Mouse (Mus musculus) midbrain, embryonic 11.5 days (tissue): ENCODE data around the gene Lancl3. TPM values are rescaled to one million over a fixed set of nuclear protein-coding genes. Genes with fewer than 3 reads are reported as not detected.

Experiments
- ATAC-seq: fragments of 200-750 bp; cut with Nextera tagmentation; 2 replicates; pipeline ENCODE4 v1.8.0; 2017; ENCODE audit warnings: moderate TSS enrichment, moderate library complexity; ENCODE audit not compliant: low FRiP score
- DNase-seq: peaks from one replicate; pipeline ENCODE4 v3.0.0; 2015; ENCODE audit warnings: low spot score; ENCODE audit errors: missing footprints
- H3K27ac ChIP-seq: fragments of 300-500 bp; sonication (generic); 2 replicates; pipeline ENCODE4 v1.5.1; 2014; ENCODE audit warnings: low read depth, low read length
- H3K27me3 ChIP-seq: fragments of 300-500 bp; sonication (generic); 2 replicates; pipeline ENCODE4 v1.6.1; 2014; ENCODE audit warnings: mild to moderate bottlenecking, low read length, moderate library complexity, mixed read lengths; ENCODE audit not compliant: control insufficient read depth, insufficient read depth
- H3K36me3 ChIP-seq: fragments of 300-500 bp; sonication (generic); 2 replicates; pipeline ENCODE4 v1.6.1; 2014; ENCODE audit warnings: mild to moderate bottlenecking, low read length, moderate library complexity, mixed read lengths; ENCODE audit not compliant: control insufficient read depth, insufficient read depth
- H3K4me1 ChIP-seq: fragments of 300-500 bp; sonication (generic); 2 replicates; pipeline ENCODE4 v1.6.1; 2014; ENCODE audit warnings: low read length; ENCODE audit not compliant: control insufficient read depth, insufficient read depth
- H3K4me2 ChIP-seq: fragments of 300-500 bp; sonication (generic); 2 replicates; pipeline ENCODE4 v1.6.1; 2014; ENCODE audit warnings: mild to moderate bottlenecking, moderate library complexity
- H3K4me3 ChIP-seq: fragments of 300-500 bp; sonication (generic); 2 replicates; pipeline ENCODE4 v1.5.1; 2014; ENCODE audit warnings: low read depth, low read length
- H3K9ac ChIP-seq: fragments of 300-500 bp; sonication (generic); 2 replicates; pipeline ENCODE4 v1.6.1; 2014; ENCODE audit warnings: low read length
- H3K9me3 ChIP-seq: fragments of 300-500 bp; sonication (generic); 2 replicates; pipeline ENCODE4 v1.6.1; 2016; ENCODE audit warnings: low read length; ENCODE audit not compliant: control insufficient read depth
- WGBS: fragments of 180-500 bp; shearing (Covaris S2); extraction: QIAGEN DNeasy Blood & Tissue Kit; methylation state at CpG from one replicate; pipeline ENCODE4 v1.1.7; 2014; 5-methylcytosine and 5-hydroxymethylcytosine counted together
- polyA plus RNA-seq: library from polyadenylated mRNA; unstranded; fragments of >200 nt; fragmentation: Nextera tagmentation; extraction: Ambion mirVana; gene quantifications from 2 replicates; pipeline ENCODE4 v1.2.1, GENCODE M21; 2014

The Lancl3 gene
- polyA plus RNA-seq, 1 experiment from 2014 or later, result 0.66 TPM

DNA sequence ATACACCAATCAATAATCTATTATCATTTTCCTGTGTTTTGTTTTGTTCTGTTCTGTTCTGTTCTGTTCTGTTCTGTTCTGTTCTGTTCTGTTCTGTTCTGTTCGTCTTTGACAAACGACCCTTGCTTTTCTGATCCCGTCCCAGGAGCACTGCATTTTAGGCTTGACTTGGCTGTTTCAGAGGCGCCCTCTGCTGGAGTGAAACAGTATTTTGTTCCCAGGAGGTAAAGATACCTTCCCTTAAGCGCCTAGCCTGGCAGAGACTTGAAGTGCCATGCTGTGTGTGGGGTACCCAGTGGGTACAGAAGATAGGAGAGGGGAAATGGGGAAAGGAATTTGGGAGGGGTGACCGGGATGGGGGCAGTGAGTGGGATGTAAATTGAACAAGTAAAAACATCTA, 21.5 kb downstream of the Lancl3 start:
- DNase-seq (peak; percentile 85), ATAC-seq (no peak)
- Histone ChIP-seq H3K4me2 (no peak overlapping the region), H3K27ac (no peak overlapping the region), H3K36me3 (no peaks in the 10 kb centered on the region), H3K4me1 (no peaks in the 10 kb centered on the region), H3K4me3 (no peak overlapping the region), H3K9me3 (no peaks in the 10 kb centered on the region), H3K27me3 (no peaks in the 10 kb centered on the region), H3K9ac (no peak overlapping the region)
- WGBS, result 27% methylated on average over 6 of the region's 6 CpGs

DNA sequence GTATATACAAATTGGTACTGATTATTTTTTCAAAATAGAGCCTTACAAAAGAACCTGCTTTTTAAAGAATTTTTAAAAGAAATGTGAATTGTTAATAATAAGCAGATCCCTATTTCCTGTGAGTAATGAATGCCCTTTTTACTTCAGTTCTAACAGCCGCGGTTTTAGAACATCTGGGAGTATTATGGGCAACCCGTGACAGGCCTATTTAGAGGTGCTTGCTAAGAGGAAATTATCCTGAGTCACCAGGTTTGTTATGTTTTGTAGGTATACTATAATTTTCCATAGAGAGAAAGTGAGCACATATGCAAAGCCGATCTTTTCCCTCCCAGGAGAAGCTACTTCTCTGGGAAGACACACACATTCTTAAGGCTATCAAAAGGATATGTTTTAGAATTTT, 22.0 kb downstream of the Lancl3 start:
- WGBS, result 82% methylated on average over 4 of the region's 4 CpGs
- no peak overlapping the region for H3K9ac ChIP-seq
- no peak overlapping the region for H3K27ac ChIP-seq
- H3K27me3 ChIP-seq, result no peaks in the 10 kb centered on the region
- H3K9me3 ChIP-seq, result no peaks in the 10 kb centered on the region
- no peak overlapping the region for H3K4me3 ChIP-seq
- DNase-seq (no peak), ATAC-seq (no peak)
- no peaks in the 10 kb centered on the region for H3K4me1 ChIP-seq
- H3K4me2 ChIP-seq, result no peak overlapping the region
- H3K36me3 ChIP-seq, result no peaks in the 10 kb centered on the region

DNA sequence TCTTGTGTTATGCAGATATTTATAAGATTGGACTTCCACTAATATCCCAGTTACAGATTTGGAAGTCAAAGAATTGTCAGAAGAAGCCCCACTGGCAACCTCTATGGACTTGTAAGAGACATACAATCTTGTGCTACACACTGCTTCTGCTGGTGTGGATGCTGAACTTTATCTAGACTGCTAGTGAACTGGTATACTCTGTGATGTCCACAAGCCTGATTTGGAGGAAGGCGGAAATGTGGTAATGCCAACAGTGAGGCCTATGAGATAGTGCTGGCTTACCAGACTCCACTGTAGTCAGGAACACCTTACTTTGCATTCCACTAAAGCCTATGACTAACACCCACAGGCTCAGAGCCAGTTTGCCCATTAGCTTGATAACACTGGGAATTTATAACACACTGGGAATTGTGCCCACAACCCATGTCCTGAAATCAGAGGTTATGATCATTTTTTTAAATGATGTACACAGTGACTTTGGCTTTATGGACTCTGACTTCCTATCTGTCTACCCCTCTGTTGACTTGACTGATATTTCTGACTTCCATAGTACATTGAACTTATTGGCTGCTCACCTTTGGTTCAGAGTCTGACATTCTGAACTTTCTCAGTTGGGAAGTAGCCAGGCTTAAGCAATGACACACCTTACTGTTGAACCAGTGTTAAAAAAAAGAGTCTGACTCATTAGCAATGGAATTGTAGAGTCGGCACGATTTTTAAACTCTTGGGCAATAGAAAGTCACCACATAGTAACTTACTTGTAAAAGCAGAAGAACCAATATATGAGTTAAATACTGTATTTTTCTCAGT, 22.9 kb downstream of the Lancl3 start:
- no peak for DNase-seq
- no peak overlapping the region for H3K27ac ChIP-seq
- no peaks in the 10 kb centered on the region for H3K27me3 ChIP-seq
- ATAC-seq, result no peak
- H3K9ac ChIP-seq, result no peak overlapping the region
- no peak overlapping the region for H3K4me2 ChIP-seq
- no peak overlapping the region for H3K4me3 ChIP-seq
- H3K36me3 ChIP-seq, result no peaks in the 10 kb centered on the region
- 96% methylated on average over 3 of the region's 3 CpGs for WGBS
- no peaks in the 10 kb centered on the region for H3K9me3 ChIP-seq
- H3K4me1 ChIP-seq, result no peaks in the 10 kb centered on the region

DNA sequence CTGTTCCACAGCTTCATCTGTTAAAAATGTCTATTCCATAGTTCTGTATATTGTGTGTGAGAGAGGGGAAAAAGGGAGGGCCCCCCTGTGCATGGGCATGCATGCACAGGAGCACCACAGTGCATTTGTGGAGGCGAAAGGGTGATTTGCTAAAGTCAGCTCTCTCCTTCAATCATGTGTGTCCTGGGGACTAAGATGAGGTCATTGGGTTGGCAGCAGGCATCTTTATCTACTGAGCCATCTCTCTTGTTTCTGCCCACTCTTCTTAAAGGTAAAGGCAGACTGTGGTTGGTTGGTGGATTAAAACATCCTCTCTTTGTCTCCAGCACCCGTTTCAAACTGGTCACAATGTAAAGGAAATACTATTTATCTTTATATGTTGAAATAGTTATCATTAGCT, 27.4 kb downstream of the Lancl3 start:
- no peak for DNase-seq

DNA sequence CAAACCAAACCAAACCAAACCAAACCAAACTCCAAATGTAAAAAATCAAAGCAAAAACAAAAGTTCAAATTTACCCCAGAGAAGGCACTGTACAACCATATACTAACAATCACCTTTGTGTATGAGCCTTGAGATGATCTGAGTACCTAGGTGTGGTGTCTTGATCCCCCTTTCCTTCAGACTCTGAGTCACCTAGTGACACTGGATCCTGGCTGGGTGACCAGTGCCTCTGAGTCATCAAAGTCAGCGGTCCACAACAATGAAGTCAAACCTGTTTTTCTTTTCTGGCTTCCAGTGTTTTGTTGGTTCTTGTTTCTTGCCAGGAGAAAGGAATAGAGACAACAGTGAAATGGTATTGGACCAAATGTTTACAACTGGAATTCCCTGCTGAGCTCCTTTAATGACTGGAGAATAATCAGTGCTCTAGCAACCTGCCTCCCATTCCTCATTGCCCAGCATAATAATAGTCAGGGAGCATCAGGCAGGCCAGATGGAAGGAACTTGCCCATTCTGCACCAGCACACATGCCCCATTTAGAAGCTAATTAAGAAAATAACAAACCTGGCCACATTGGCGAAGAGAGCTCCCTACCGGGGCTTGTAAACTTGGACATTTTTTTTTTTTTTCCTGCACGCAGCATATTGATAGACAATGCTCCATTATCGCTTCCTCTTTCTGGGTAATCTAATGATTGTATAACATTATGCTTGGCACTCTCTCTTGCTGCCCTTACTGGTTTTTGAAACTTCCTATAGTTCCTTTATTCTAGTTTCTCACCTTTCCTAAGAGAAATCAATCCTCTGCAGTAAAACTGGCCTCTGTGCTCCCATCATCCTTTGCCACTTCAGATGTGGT, 41.3 kb downstream of the Lancl3 start:
- no peaks in the 10 kb centered on the region for H3K27me3 ChIP-seq
- DNase-seq (no peak), ATAC-seq (no peak)
- 82% methylated on average over 5 of the region's 5 CpGs for WGBS
- H3K9ac ChIP-seq, result no peak overlapping the region
- H3K4me3 ChIP-seq, result no peak overlapping the region
- no peak overlapping the region for H3K27ac ChIP-seq
- no peaks in the 10 kb centered on the region for H3K36me3 ChIP-seq
- H3K4me1 ChIP-seq, result no peaks in the 10 kb centered on the region
- no peaks in the 10 kb centered on the region for H3K9me3 ChIP-seq
- no peak overlapping the region for H3K4me2 ChIP-seq

More for the DNA sequence above, 27.4 kb downstream of the Lancl3 start:
- no peak overlapping the region for H3K9ac ChIP-seq
- no peaks in the 10 kb centered on the region for H3K36me3 ChIP-seq
- WGBS, result 79% methylated on average over 2 of the region's 2 CpGs
- H3K4me1 ChIP-seq, result no peaks in the 10 kb centered on the region
- no peaks in the 10 kb centered on the region for H3K9me3 ChIP-seq
- H3K4me2 ChIP-seq, result no peak overlapping the region
- H3K27ac ChIP-seq, result no peak overlapping the region
- H3K27me3 ChIP-seq, result no peaks in the 10 kb centered on the region
- ATAC-seq, result no peak
- H3K4me3 ChIP-seq, result no peak overlapping the region

DNA sequence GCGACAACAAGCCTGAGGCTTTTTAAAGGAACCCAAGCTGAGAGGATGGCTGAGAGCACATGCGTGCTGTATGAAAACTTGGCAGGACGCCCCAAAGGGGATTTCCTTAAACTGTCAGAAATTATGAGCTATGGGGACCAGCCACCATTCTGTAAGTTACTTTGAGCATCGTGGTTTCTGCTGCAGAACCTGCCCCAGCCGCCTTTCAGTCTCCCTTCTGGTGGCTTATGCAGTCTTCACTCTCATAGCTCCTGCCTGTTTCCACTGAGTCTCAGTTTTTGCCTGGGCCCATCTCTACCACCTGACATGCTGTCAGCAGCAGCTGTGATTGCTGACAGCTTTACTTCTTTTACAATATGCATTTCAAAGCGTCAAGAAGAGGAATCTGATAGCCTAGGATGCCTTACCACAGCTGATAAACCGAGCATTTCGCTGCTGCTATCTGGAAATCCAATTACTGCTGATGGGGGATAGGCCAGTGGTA, 43.7 kb downstream of the Lancl3 start:
- H3K4me1 ChIP-seq, result no peaks in the 10 kb centered on the region
- H3K27ac ChIP-seq, result no peak overlapping the region; the same call in 1 of the 2 replicates
- ATAC-seq, result no peak
- no peak overlapping the region for H3K4me3 ChIP-seq
- no peaks in the 10 kb centered on the region for H3K36me3 ChIP-seq
- H3K9me3 ChIP-seq, result no peaks in the 10 kb centered on the region
- DNase-seq, result no peak
- 71% methylated on average over 8 of the region's 8 CpGs for WGBS
- no peak overlapping the region for H3K4me2 ChIP-seq
- H3K9ac ChIP-seq, result no peak overlapping the region
- no peaks in the 10 kb centered on the region for H3K27me3 ChIP-seq

DNA sequence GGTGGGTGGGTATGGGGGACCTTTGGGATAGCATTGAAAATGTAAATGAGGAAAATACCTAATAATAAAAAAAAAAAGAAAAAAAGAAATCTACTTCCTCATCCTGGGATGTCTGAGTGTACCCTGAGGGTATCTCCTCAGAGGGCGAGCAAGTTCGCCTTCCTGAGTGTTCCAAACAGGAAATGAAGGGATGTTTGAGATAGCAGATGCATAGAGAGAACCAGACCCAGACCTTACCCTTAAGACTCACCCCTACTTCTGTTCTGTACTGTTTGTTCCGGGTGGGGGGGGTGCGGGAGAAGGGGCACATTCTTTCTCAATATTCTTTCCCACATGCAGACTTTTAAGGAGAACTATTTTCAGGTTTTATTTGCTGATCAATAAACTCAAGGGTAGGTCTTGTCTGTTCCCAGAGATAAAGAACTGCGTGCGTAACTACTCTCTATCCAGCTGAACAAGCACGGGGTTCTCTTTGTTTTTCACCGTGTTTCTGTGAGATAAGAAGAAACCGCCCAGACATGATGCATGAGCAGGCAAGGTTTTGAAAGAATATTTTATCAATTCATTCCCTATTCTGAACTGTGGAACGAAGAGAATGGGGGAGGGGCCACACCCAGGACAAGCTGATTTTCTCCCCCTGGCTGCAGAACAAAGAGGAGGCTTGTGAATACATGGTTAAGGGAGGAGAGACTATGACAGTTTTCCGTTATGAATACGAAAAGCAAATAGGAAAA, 45.1 kb downstream of the Lancl3 start:
- Histone ChIP-seq H3K27me3 (no peaks in the 10 kb centered on the region), H3K4me2 (no peak overlapping the region), H3K36me3 (no peaks in the 10 kb centered on the region), H3K9me3 (no peaks in the 10 kb centered on the region), H3K4me3 (no peak overlapping the region), H3K4me1 (no peaks in the 10 kb centered on the region), H3K27ac (no peak overlapping the region), H3K9ac (no peak overlapping the region)
- WGBS, result 67% methylated on average over 12 of the region's 12 CpGs
- DNase-seq (no peak), ATAC-seq (peak; percentile 59; the same call in 1 of the 2 replicates)

DNA sequence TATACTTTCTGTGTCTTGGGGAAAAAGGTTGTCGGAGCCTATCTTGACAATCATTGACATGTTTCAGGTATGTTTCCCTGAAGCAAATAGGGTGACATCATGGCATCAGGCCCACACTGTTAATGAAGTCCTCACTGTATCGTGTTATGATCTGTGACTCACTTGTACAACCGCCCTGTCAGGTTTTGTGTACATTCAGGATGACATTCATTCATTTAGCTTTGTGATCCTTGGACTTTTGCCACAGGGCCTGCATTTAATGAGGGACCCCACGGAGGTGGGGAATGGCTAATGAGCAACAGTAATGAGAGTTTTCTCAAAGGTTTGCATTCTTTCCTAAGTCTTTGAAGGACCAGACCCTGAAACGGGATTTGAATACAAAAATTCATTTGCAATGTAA, 49.2 kb downstream of the Lancl3 start:
- no peak overlapping the region for H3K4me2 ChIP-seq
- 71% methylated on average over 5 of the region's 5 CpGs for WGBS
- no peak overlapping the region for H3K27ac ChIP-seq
- H3K27me3 ChIP-seq, result no peaks in the 10 kb centered on the region
- no peaks in the 10 kb centered on the region for H3K4me1 ChIP-seq
- DNase-seq (no peak), ATAC-seq (no peak)
- H3K4me3 ChIP-seq, result no peak overlapping the region
- no peaks in the 10 kb centered on the region for H3K36me3 ChIP-seq
- H3K9me3 ChIP-seq, result no peaks in the 10 kb centered on the region
- H3K9ac ChIP-seq, result no peak overlapping the region
